Mouse (Mus musculus): Measurements from ENCODE around the gene Dynlt1f. TPM values are rescaled to one million over a fixed set of nuclear protein-coding genes. Genes with fewer than 3 reads are reported as not detected.
"Not testable (repeated sequence)": the region's sequence is repeated elsewhere in the genome, so short reads cannot be mapped to it uniquely, and the experiment has no call there.

Dynlt1f gene
- 10 to 100 TPM; 21.0 to 23.1 TPM for total RNA-seq (2021)

- peak; percentile 58 to 65 for DNase-seq
Observed at GRCm38 (mm10) chr17:6655567-6656281, at the start of gene Dynlt1f. Dynlt1f (minus strand) TSS chr17:6655900.

GRCm38 (mm10) chr17:6703381-6704270 lies 47.9 kb upstream of the Dynlt1f start:
- DNase-seq = not testable (repeated sequence)

GRCm38 (mm10) chr17:6702625-6703221 lies 47.0 kb upstream of the Dynlt1f start:
- not testable (repeated sequence) for DNase-seq

GRCm38 (mm10) chr17:6700077-6700476 lies 44.4 kb upstream of the Dynlt1f start:
- not testable (repeated sequence) for DNase-seq

- DNase-seq = not testable (repeated sequence)
Observed at GRCm38 (mm10) chr17:6699502-6699901, 43.8 kb upstream of the Dynlt1f start.

GRCm38 (mm10) chr17:6697224-6697775 lies 41.6 kb upstream of the Dynlt1f start:
- DNase-seq = peak; percentile 48

GRCm38 (mm10) chr17:6696521-6696920 lies 40.8 kb upstream of the Dynlt1f start:
- not testable (repeated sequence) for DNase-seq

- DNase-seq = not testable (repeated sequence)
Observed at GRCm38 (mm10) chr17:6695712-6696111, 40.0 kb upstream of the Dynlt1f start.

GRCm38 (mm10) chr17:6691596-6691995 lies 35.9 kb upstream of the Dynlt1f start:
- peak; percentile 85 to 89 for DNase-seq

- DNase-seq = not testable (repeated sequence)
Observed at GRCm38 (mm10) chr17:6689344-6689743, 33.6 kb upstream of the Dynlt1f start.

- DNase-seq = not testable (repeated sequence)
Observed at GRCm38 (mm10) chr17:6686299-6686971, 30.7 kb upstream of the Dynlt1f start.

GRCm38 (mm10) chr17:6685288-6685818 lies 29.7 kb upstream of the Dynlt1f start:
- DNase-seq = not testable (repeated sequence)

GRCm38 (mm10) chr17:6684464-6685287 lies 29.0 kb upstream of the Dynlt1f start:
- not testable (repeated sequence) for DNase-seq

- DNase-seq = not testable (repeated sequence)
Observed at GRCm38 (mm10) chr17:6683702-6684101, 28.0 kb upstream of the Dynlt1f start.

GRCm38 (mm10) chr17:6681721-6682120 lies 26.0 kb upstream of the Dynlt1f start:
- not testable (repeated sequence) for DNase-seq

- not testable (repeated sequence) for DNase-seq
Observed at GRCm38 (mm10) chr17:6678063-6678462, 22.4 kb upstream of the Dynlt1f start.

GRCm38 (mm10) chr17:6674297-6674696 lies 18.6 kb upstream of the Dynlt1f start:
- DNase-seq = not testable (repeated sequence)

- DNase-seq = not testable (repeated sequence)
Observed at GRCm38 (mm10) chr17:6668522-6668921, 12.8 kb upstream of the Dynlt1f start.

- not testable (repeated sequence) for DNase-seq
Observed at GRCm38 (mm10) chr17:6665389-6665788, 9.7 kb upstream of the Dynlt1f start.

GRCm38 (mm10) chr17:6662840-6663239 lies 7.1 kb upstream of the Dynlt1f start:
- DNase-seq = not testable (repeated sequence)

Data from layer of hippocampus, postnatal 36 days (tissue).